Mouse (Mus musculus) ES-Bruce4 (cell line): ENCODE measurements around the gene Tanc1.

Source experiments
- CTCF ChIP-seq: IDR thresholded peaks from one replicate; pipeline ENCODE4 v1.8.1; 2011; ENCODE audit warnings: low read depth, low read length
- EP300 ChIP-seq: IDR thresholded peaks from 2 replicates; pipeline ENCODE4 v1.6.1; 2011; ENCODE audit warnings: low read depth, low read length; ENCODE audit not compliant: insufficient read depth
- POLR2A ChIP-seq: IDR thresholded peaks from one replicate; pipeline ENCODE4 v1.8.1; 2011; ENCODE audit warnings: low read length; ENCODE audit not compliant: insufficient read depth

DNA sequence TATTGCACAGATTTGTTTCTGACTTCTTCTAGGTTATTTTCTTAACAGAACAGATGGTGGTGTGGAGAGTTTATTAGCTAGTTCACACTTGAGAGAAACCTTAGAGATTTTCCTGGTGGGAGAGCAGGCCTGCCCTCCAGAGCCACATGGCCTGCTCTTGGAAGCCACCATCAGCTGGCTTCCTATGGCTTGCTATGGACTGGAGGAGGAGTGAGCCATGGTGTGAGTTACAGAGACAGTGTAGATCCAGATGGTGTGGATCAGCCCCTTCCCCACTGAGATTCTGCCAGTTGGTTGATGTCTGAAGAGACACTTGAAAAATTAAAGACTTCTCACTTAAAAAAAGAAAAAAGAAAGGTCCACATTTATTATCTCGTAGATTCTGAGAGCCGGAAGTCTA lies 209.2 kb downstream of the Tanc1 start:
- no peak for TF ChIP-seq CTCF
- TF ChIP-seq POLR2A: no peak
- no peak for TF ChIP-seq EP300
